Mouse (Mus musculus) ovary, adult 10 weeks (tissue): ENCODE measurements around the gene Ccl3. TPM values are rescaled to one million over a fixed set of nuclear protein-coding genes. Genes with fewer than 3 reads are reported as not detected.

Source experiments
- polyA plus RNA-seq: library from polyadenylated mRNA; stranded (reverse); fragments of 350-450 nt; fragmentation: Illumina TruSeq; extraction: RNeasy Lipid Tissue Mini Kit (QIAGEN cat#74804); gene quantifications from one replicate; pipeline ENCODE4 v1.2.3, GENCODE M21; 2014

Gene Ccl3
- 2.3 TPM for polyA plus RNA-seq

DNA sequence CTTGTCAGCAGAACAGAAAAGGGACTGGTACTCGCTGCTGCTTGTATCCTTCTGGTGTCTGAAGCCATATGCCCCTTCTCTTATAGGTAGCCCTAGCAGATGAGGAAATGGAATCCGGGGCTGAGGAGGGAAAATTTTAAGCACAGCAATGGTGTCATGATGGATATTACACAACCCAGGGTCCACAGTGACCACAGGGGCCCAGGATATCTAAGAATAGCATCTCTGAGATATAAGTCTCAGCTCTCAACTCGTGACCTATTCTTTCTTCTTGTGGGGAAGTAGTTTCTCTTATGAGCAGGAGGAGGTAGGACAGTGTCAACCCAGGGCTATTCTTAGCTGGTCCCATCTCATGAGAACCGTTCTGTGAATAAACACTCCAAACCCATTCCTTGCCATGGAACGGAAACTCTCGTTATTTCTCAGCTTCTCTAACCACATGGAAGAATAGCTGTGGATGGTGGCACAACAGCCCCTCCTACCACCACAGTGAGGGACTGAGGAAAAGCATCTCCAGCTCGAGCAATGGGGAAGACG, at the start of gene Ccl3:
TSS of gene Ccl3 (minus strand) at position 51 of the 537 bp plus-strand sequence.

DNA sequence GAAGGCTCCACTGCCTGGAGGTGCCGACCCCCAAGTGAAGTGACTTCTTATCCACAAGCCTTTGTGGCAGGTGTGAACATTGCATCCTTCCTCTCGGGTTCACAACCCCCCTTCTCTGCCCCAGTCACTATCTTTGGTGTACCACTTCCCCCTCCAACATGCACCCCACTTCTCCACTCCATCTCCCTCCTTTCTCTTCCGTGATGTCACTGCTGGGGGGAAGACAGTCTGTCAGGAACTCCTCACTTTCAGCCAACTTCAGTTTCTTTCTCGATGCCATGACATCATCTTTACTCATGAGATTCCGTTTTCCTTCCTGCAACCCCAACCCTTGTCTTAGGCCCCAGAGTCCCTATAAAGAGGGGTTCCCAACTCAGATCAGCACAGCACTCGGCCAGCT, 13.0 kb upstream of the Ccl3 start, which contains the start of gene Ccl4:
TSS of gene Ccl4 (plus strand) at position 381 of the 400 bp plus-strand sequence.

GRCm38 (mm10) chr11:83645521-83645920, 3.6 kb downstream of the Ccl3 start, which contains the start of gene Rpl9-ps1:
TSS of gene Rpl9-ps1 (minus strand) at chr11:83645621.

Other genes with a start within 250 kb of the Ccl3 start
- gene Rasl10b, start 240.2 kb downstream of the Ccl3 start, polyA plus RNA-seq: not detected
- gene Gas2l2, start 219.9 kb downstream of the Ccl3 start, polyA plus RNA-seq: not detected
- gene 1700020L24Rik, start 211.7 kb downstream of the Ccl3 start, polyA plus RNA-seq: not detected
- gene Mmp28, start 186.3 kb downstream of the Ccl3 start, polyA plus RNA-seq: 0.63 TPM
- 154 TPM for gene Taf15, start 176.3 kb downstream of the Ccl3 start, polyA plus RNA-seq
- not detected for gene Heatr9, start 127.2 kb downstream of the Ccl3 start, polyA plus RNA-seq
- gene Ccl5, start 118.8 kb downstream of the Ccl3 start, polyA plus RNA-seq: 2.0 TPM
- gene Ccl9, start 70.7 kb downstream of the Ccl3 start, polyA plus RNA-seq: 11.3 TPM
- 50.4 TPM for gene Ccl6, start 56.3 kb downstream of the Ccl3 start, polyA plus RNA-seq
- gene Rpl9-ps1, start 3.7 kb downstream of the Ccl3 start, polyA plus RNA-seq: not detected
- not detected for gene Ccl4, start 13.2 kb upstream of the Ccl3 start, polyA plus RNA-seq
- gene Wfdc17, start 54.6 kb upstream of the Ccl3 start, polyA plus RNA-seq: 30.3 TPM
- 4.9 TPM for gene Wfdc18, start 59.7 kb upstream of the Ccl3 start, polyA plus RNA-seq
- not detected for gene Wfdc21, start 97.6 kb upstream of the Ccl3 start, polyA plus RNA-seq
- gene Heatr6, start 104.3 kb upstream of the Ccl3 start, polyA plus RNA-seq: 4.9 TPM
- gene Hnf1b, start 200.7 kb upstream of the Ccl3 start, polyA plus RNA-seq: 0.86 TPM